Mouse (Mus musculus) left cerebral cortex, postnatal 14 days (tissue): ENCODE results near the gene Nsd1. TPM values are rescaled to one million over a fixed set of nuclear protein-coding genes. Genes with fewer than 3 reads are reported as not detected.

Source experiments
- DNase-seq, 2 experiments: peaks; one replicate each; pipeline ENCODE4 v3.0.0; 2021 to 2022; ENCODE audit warnings: low spot score in 2 of 2, mixed read lengths in 1 of 2
- intact Hi-C: fragments of 180-260 bp; cut with DNase I; formaldehyde crosslinking; loops from one replicate; pipeline ENCODE4 v1.15.1; 2025
- total RNA-seq, 2 experiments: library from RNA; stranded (reverse); gene quantifications; 2 replicates each; pipeline ENCODE4 v1.2.3; 2021

Nsd1 gene
- total RNA-seq, 2 experiments from 2014 or later = 135 to 140 TPM

DNA sequence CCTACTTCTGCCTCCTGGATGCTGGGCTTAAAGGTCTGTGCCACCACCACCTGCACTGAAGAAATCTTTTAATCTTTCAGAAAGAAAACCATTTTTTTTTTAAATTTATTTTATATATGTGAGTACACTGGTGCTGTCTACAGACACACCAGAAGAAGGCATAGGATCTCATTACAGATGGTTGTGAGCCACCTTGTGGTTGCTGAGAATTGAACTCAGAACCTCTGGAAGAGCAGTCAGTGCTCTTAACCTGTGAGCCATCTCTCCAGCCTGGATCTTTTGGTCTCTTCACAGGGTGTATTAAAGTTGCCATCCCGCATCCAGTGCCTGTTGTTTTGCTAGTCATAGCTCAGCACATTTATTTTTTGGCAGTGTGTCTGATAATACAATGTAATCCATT lies 21.1 kb downstream of the Nsd1 start:
- intact Hi-C loops = no loop called here
- DNase-seq = no peak

DNA sequence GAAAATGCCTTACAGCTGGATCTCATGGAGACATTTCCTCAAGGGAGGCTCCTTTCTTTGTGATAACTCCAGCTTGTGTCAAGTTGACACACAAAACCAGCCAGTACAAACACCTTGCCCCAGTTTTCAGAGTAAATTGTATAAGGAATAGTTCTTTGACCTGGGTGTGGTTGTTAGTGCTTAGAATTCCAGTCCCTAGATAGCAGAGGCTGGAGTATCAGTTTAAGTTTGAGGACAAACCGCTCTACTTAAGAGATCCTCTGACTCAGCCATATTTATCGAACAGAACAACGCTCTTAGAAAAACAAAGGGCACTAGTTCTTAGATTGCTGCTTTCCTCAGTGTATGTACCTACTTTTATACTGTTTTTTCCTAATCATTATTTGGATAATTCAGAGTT lies 33.6 kb downstream of the Nsd1 start:
- intact Hi-C loops = loop anchor here (5.0 kb wide), 1 partner anchor 34 kb away; no protein-coding TSS in a partner anchor
- DNase-seq = no peak

DNA sequence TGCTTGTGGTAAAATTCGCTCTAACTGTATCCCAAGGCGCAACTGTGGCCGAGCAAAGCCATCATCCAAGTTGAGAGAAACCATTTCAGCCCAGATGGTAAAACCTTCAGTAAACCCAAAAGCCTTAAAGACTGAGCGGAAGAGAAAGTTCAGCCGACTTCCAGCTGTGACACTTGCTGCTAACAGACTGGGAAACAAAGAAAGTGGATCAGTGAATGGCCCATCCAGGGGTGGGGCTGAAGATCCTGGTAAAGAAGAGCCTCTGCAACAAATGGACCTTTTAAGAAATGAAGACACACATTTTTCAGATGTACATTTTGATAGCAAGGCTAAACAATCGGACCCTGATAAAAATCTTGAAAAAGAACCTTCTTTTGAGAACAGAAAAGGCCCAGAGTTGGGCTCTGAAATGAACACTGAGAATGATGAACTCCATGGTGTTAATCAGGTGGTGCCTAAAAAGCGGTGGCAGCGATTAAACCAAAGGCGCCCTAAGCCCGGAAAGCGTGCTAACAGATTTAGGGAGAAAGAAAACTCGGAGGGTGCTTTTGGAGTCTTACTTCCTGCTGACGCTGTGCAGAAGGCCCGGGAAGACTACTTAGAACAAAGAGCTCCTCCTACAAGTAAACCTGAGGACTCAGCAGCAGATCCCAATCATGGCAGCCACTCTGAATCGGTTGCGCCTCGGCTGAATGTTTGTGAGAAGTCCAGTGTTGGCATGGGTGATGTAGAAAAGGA lies 37.9 kb downstream of the Nsd1 start:
- no peak for DNase-seq
- intact Hi-C loops = no loop called here

DNA sequence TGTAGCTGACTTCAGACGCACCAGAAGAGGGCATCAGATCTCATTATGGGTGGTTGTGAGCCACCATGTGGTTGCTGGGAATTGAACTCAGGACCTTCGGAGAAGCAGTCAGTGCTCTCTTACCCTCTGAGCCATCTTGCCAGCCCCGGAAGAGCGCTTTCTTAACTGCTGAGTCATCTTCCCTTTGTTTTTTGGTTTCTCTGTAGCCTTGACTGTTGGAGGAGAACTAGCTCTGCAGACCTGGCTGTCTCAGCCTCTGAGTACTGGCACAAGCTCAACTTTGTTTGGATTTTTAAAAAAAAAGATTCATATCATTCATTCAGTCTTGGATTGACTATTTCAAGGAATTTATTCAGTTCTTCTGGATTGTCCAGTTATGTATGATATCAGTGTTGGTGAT lies 39.7 kb downstream of the Nsd1 start:
- DNase-seq = no peak
- intact Hi-C loops = no loop called here

DNA sequence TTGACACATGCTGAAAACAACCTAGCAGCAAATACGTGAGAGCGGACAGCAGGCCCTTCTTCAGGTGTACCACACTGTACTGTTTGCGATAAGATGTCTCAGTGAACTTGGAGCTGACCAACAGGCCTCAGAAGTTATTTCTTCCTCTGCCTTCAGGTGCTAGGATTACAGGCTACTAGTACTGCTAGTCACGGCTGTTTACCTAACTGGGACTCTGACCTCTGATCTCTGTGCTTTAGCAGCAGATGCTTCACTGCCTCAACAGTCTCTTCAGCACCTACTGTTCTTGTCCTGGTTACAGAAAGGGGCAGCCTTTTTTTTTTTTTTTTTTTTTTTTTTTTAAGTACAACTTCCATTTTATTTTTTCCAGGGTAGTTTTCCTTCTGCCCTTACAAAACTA lies 43.2 kb downstream of the Nsd1 start:
- DNase-seq = no peak
- intact Hi-C loops = no loop called here

DNA sequence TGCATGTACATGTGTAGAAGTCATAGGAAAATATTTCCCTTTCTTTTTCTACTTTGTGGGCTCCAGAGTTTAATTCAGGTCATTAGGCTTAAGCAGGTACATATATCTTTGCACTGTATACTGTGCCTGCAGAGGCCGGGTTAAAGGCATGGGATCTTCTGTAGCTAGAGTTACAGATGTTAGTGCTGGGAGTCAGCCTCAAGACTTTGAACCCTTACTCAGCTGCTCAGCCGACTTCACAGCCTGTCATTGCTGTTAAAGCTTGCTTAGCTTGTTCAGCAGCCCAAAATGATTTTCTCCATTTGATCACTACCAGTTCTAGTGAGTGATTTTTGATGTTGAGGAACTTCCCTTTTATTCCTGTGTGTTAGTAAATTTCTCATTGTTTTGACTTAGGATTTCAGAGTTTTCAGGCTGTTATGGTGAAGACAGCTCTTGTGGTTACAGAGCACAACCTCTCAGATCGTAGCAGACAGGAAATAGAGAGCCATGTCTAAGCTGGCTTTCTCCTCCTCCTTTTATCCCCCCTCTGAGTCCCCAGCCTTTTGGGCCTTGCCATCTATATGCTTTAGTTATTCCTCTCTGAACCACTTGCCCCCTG lies 45.6 kb downstream of the Nsd1 start:
- intact Hi-C loops = no loop called here
- no peak for DNase-seq

DNA sequence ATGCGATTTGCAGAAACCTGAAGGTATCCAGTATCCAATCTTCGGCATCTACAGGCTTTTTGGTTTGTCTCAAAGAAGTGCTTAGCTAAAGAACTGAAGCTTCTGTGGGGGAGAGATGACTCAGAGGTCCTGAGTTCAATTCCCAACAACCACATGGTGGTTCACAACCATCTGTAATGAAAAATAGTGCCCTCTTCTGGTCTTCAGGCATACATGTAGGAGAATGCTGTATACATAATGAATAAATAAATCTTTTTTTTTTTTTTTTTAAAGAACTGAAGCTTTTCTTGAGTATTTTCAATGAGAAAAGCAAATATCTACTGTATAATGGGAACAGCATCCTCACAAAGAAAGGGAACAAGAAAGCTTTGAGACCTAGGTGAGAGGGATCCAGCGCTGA lies 49.1 kb downstream of the Nsd1 start:
- intact Hi-C loops = no loop called here
- no peak for DNase-seq

DNA sequence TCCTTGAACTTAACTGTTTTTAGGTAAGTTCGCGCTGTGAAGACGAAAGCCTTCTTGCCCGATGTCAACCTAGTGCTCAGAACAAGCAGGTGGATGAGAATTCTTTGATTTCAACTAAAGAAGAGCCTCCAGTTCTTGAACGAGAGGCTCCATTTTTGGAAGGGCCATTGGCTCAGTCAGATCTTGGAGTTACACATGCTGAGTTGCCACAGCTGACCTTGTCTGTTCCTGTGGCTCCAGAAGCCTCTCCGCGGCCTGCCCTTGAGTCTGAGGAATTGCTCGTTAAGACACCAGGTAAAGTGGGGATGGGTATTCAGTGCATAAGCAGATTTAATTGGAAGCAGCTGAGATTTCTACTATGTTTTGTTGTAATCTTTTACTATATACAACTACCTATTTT lies 51.9 kb downstream of the Nsd1 start:
- intact Hi-C loops = no loop called here
- no peak for DNase-seq

DNA sequence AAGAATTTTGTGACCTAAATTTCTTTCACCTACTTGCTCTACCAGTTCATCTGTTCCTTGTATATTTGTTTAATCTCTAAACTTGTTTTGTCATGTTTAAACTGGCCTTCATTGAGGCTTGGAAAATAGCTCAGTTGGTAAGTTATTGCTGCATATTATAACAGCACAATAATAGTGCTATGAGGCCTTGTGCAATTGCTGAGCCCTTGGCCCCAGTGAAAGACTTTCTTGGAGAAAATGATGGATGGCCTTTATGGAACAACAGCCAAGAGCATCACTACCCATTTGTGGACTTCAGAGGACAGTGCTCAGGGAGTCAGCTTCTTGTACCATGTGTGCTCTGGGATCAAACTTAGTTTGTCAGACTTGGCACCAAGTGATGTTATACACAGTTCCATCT lies 52.5 kb downstream of the Nsd1 start:
- intact Hi-C loops = no loop called here
- DNase-seq = no peak

DNA sequence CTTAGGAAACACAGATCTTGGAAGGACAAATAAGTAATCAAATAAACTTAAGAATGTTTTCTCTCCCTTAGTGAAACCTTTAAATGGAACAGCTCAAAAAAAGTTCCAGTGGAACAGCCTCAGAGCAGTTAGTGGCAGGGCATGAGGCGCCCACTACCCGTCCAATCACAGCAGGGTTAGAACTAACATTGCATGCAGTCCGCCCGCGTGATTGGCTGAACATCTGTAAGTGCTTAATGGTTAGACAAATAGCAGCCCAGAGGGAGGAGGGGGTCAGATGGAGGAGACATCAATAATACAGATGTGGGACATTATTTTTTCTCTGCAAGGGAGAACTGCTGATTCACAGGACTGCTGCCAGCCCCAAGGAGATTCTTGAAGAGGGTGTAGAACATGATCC lies 67.6 kb downstream of the Nsd1 start:
- no peak for DNase-seq
- intact Hi-C loops = loop anchor here (5.0 kb wide), 1 partner anchor 35 kb away; no protein-coding TSS in a partner anchor

DNA sequence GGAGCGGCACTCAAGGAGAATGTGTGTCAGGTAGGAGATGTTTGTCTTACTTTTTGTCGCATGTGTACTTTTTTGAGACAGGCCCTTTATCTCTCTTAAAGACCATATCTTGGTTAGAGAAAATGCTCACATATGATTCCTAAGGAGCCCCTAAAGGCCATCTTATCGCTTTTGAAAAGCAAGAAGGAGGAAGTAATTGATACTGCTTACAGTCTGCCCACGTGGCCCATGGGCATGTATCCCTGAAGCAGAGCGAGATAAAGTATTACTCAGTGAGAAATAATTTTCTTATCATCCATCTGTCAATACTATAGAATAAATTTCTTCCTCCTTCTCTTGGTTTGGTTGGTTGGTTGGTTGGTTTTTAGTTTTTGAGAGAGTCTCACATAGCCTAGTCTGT lies 68.1 kb downstream of the Nsd1 start:
- intact Hi-C loops = loop anchor here (5.0 kb wide), 1 partner anchor 35 kb away; no protein-coding TSS in a partner anchor

DNA sequence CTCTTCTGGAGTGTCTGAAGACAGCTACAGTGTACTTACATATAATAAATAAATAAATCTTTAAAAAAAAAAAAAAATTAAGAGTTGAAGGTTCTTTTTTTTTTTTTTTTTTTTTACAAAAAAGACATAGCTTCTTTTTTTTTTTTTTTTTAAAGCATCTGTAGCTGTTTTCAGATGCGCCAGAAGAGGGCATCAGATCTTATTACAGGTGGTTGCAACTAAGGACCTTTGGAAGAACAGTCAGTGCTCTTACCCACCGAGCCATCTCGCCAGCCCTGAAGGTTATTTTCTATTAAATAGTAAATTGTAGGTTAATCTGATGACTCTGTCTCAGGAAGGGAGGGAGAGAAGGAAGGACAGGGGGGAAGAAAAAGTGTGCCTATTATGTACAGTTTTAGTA lies 79.3 kb downstream of the Nsd1 start:
- DNase-seq = no peak
- intact Hi-C loops = no loop called here

More for the DNA sequence above, 68.1 kb downstream of the Nsd1 start:
- DNase-seq = no peak

DNA sequence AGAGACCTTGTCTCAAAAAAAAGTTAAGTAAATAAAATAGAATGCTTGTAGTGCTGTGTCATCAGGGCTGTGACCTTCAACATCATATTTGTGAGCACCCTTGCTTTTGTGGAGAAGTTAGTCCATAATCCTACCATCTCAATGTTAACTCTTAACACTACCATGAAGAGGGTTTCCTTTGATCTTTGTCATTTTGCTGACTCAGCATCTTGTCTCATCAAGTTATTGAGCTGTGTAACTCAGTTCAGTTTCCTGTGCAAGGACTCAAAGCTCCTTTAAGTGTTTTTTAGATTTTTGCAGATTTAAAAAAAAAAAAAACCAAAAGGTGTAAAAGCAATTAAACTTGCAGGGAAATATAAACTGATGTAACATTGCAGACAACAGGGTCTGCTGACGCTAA lies 87.2 kb downstream of the Nsd1 start:
- intact Hi-C loops = no loop called here
- no peak for DNase-seq

DNA sequence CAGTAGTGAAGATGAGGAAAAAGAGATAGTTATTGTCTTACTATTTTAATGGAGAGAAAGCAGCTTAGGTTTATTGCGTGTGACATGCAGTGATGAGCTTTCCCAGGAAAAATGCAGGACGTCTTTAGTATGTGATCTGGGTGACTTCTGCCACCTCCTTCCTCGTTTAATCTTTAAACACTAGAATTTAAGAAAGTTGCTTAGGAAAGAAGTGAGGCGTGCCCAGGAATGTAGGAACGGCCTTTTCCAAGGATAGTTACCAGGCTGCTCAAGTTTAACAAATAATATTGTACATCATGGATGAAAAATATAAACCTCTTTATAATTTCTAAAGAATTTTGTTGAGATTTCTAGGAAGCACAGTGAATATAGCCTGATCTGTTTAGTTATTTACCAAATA lies 91.3 kb downstream of the Nsd1 start:
- DNase-seq = no peak
- intact Hi-C loops = loop anchor here (10.0 kb wide), 1 partner anchor 354 kb away; no protein-coding TSS in a partner anchor

DNA sequence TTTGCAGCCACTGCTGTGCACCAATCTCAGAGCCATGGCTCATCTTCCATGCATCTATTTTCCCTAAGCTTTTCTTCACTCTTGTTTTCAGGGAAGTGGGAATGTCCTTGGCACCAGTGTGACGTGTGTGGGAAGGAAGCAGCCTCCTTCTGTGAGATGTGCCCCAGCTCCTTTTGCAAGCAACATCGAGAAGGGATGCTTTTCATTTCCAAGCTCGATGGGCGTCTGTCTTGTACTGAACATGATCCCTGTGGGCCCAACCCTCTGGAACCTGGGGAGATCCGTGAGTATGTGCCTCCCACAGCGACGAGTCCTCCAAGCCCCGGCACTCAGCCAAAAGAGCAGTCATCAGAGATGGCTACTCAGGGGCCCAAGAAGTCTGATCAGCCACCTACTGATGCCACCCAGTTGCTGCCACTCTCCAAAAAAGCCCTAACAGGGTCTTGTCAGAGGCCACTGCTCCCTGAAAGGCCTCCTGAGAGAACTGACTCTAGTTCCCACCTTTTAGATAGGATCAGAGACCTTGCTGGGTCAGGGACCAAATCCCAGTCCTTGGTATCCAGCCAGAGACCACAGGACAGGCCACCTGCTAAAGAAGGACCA lies 102.5 kb downstream of the Nsd1 start:
- peak in 1 of 2 experiments; percentile 61 for DNase-seq
- intact Hi-C loops = loop anchor here (10.0 kb wide), 1 partner anchor 517 kb away; no protein-coding TSS in a partner anchor

DNA sequence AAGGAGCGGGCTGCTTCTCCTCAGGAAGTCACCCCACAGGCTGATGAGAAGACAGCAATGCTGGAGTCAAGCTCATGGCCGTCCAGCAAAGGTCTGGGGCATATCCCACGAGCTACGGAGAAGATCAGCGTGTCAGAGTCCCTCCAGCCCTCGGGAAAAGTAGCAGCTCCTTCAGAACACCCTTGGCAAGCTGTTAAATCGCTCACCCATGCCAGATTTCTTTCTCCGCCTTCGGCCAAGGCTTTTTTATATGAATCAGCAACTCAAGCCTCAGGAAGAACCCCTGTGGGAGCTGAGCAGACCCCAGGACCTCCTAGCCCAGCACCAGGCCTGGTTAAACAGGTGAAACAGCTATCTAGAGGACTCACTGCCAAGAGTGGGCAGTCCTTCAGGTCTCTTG lies 103.5 kb downstream of the Nsd1 start:
- no peak for DNase-seq
- intact Hi-C loops = loop anchor here (10.0 kb wide), 1 partner anchor 518 kb away; no protein-coding TSS in a partner anchor

DNA sequence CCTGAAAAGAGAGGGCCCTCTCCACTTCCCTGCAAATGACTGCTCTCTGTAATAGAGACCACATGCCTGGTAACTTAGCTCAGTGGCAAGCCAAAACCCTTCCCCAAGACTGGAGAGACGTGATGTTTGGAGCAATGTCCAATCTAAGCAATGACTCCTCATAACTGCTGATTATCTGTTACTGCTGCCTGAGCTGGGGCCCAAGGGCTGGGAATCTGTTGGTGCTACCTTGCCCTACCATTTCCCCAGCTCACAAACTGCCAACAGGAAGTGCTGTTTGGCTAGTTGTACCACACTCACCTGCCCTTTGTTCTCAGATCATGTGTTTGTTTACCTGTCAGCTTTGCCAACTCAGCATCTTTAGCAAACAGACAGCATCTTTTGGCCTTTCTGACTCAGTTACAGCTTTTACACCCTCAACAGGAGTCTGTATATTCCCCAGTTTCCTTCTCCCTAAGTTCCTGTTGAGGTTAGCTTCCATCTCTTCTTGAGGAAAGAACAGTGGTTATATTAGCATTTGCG lies 105.4 kb downstream of the Nsd1 start:
- no peak for DNase-seq
- intact Hi-C loops = loop anchor here (10.0 kb wide), 1 partner anchor 520 kb away; no protein-coding TSS in a partner anchor

DNA sequence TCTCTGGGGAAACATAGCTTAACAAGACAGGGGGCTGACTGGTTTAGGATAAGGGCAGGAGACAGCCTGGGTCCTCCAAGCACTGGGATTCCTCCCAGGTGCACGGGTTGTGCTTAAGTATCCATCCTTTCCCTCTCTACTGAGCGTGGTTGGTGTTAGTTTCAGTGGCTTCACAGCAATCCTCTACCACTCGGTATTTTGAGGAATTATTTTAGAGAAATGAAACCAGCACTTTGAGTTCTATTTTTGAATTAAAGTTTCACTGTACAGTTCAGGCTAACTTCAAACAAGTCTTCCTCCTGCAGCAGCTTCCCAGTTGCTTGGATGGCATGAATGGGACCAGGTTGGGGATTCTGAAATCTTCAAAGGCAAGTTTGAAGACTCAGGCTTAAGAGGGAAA lies 108.8 kb downstream of the Nsd1 start:
- no peak for DNase-seq
- intact Hi-C loops = loop anchor here (10.0 kb wide), 1 partner anchor 524 kb away; no protein-coding TSS in a partner anchor

DNA sequence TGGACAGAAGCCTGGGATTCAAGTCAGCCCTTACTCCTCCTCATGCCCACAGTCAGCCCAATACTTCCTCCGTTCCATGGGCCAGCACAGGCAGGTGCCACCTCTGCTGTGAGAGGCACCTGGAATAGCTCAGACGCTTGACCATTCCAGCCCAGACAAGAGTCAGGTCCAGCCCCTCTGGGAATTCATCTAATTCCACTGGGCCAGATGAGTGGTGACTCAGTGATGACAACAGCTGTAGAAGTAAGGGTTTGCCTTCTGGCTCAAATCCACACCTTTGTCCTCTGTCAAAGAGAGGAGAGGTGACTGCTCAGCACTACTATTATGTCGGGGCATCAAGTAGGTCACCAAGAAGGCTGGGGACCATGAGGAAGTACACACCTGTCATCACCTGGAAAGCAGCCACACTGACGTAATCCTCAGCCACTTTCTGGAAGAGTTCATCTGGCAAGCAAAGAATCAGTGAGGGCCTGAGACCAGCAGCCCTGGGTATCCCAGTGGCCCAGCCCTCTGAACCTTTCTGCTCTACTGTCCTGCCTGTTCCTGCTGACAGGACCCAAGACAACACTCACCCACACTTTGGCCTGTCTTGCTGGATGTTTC lies 110.5 kb downstream of the Nsd1 start, which contains the start of gene Prelid1:
Prelid1 (plus strand) TSS at position 570 of the 603 bp plus-strand sequence.
- no peak for DNase-seq

More for the DNA sequence above, 110.5 kb downstream of the Nsd1 start, which contains the start of gene Prelid1:
- intact Hi-C loops = loop anchor here (10.0 kb wide), 1 partner anchor 525 kb away; no protein-coding TSS in a partner anchor
